In genomic region chr13:92529828-92530720, GRCm38 (mm10) we compare ENCODE assay signal across 8 mouse cellular contexts. TPM values are rescaled to one million over a fixed set of nuclear protein-coding genes. Genes with fewer than 3 reads are reported as not detected.
DNase-seq lines count a peak whose midpoint lies in the region; ATAC-seq lines count a peak whose summit lies in the region.

No protein-coding gene starts in this region.

- H3K4me2 ChIP-seq in kidney, embryonic 15.5 days, result peak overlapping the region; percentile 71
- H3K4me2 ChIP-seq in hindbrain, embryonic 11.5 days (replicated peaks; ENCODE audit: low read depth, low read length), result peak overlapping the region; percentile 72
- H3K4me2 ChIP-seq in midbrain, embryonic 11.5 days, result peak overlapping the region; percentile 58

- intact Hi-C loops in left cerebral cortex, postnatal 25 days (cut with DNase I), result loop anchor here (2.0 to 5.0 kb wide), 3 partner anchors 82 to 209 kb away; partner anchors contain the start of genes Msh3 and Serinc5

- DNase-seq in kidney, adult 11 months, result no peak
- peak; percentile 61 for DNase-seq in adipocyte (ENCODE audit: low spot score)
- no peak for DNase-seq in hindbrain, embryonic 11.5 days (ENCODE audit: low spot score)
- DNase-seq in midbrain, embryonic 11.5 days (ENCODE audit: low spot score, missing footprints), result no peak
- no peak for DNase-seq in cerebellum, postnatal 10 days
- DNase-seq in left cerebral cortex, postnatal 25 days (ENCODE audit: low spot score in 2 of 2), result no peak

- no peaks in the 10 kb centered on the region for H3K36me3 ChIP-seq in kidney, embryonic 15.5 days
- no peaks in the 10 kb centered on the region for H3K36me3 ChIP-seq in hindbrain, embryonic 11.5 days (ENCODE audit: control insufficient read depth, insufficient read depth, low read length)
- H3K36me3 ChIP-seq in midbrain, embryonic 11.5 days (ENCODE audit: control insufficient read depth, insufficient read depth, low read length), result no peaks in the 10 kb centered on the region

- peaks cover 7% of the 10 kb centered on the region for H3K4me1 ChIP-seq in kidney, embryonic 15.5 days
- H3K4me1 ChIP-seq in hindbrain, embryonic 11.5 days (replicated peaks; ENCODE audit: control insufficient read depth, insufficient read depth, low read length), result no peaks in the 10 kb centered on the region
- peaks cover 3% of the 10 kb centered on the region; the same call in 1 of the 2 replicates for H3K4me1 ChIP-seq in midbrain, embryonic 11.5 days (ENCODE audit: control insufficient read depth, insufficient read depth, low read length)

- H3K9ac ChIP-seq in kidney, embryonic 15.5 days, result peak overlapping the region; percentile 85
- H3K9ac ChIP-seq in hindbrain, embryonic 11.5 days (ENCODE audit: low read depth, low read length), result peak overlapping the region; percentile 74
- peak overlapping the region; percentile 76 for H3K9ac ChIP-seq in midbrain, embryonic 11.5 days (ENCODE audit: low read length)

- peak overlapping the region; percentile 81 for H3K4me3 ChIP-seq in kidney, embryonic 15.5 days (replicated peaks)
- H3K4me3 ChIP-seq in hindbrain, embryonic 11.5 days (ENCODE audit: low read depth, low read length), result peak overlapping the region; percentile 59
- peak overlapping the region; percentile 52 for H3K4me3 ChIP-seq in midbrain, embryonic 11.5 days (ENCODE audit: low read depth, low read length)

- peak overlapping the region; percentile 99 for H3K27ac ChIP-seq in kidney, embryonic 15.5 days
- peak overlapping the region; percentile 92 for H3K27ac ChIP-seq in hindbrain, embryonic 11.5 days (ENCODE audit: low read depth, low read length)
- peak overlapping the region; percentile 85 for H3K27ac ChIP-seq in midbrain, embryonic 11.5 days (ENCODE audit: low read depth, low read length)

- WGBS in kidney, embryonic 15.5 days, result 2% methylated on average over 37 of the region's 47 CpGs
- WGBS in hindbrain, embryonic 11.5 days, result 4% methylated on average over 40 of the region's 47 CpGs
- WGBS in midbrain, embryonic 11.5 days, result 4% methylated on average over 47 of the region's 47 CpGs

- H3K27me3 ChIP-seq in kidney, embryonic 15.5 days, result no peaks in the 10 kb centered on the region
- H3K27me3 ChIP-seq in hindbrain, embryonic 11.5 days (ENCODE audit: control insufficient read depth, insufficient read depth, low read length), result no peaks in the 10 kb centered on the region
- no peaks in the 10 kb centered on the region for H3K27me3 ChIP-seq in midbrain, embryonic 11.5 days (ENCODE audit: control insufficient read depth, insufficient read depth, low read length)

- ATAC-seq in kidney, embryonic 15.5 days (replicated peaks; ENCODE audit: low FRiP score), result peak; percentile 96
- ATAC-seq in hindbrain, embryonic 11.5 days (ENCODE audit: low FRiP score), result no peak; the same call in 1 of the 2 replicates
- no peak for ATAC-seq in midbrain, embryonic 11.5 days (ENCODE audit: low FRiP score)
- ATAC-seq in granulocyte monocyte progenitor cell, adult 5-6 weeks (replicated peaks; ENCODE audit: poor library complexity, severe bottlenecking), result no peak; the same call in 1 of the 2 replicates

- no peaks in the 10 kb centered on the region for H3K9me3 ChIP-seq in kidney, embryonic 15.5 days (replicated peaks)
- H3K9me3 ChIP-seq in hindbrain, embryonic 11.5 days (ENCODE audit: control insufficient read depth, low read length), result no peaks in the 10 kb centered on the region
- H3K9me3 ChIP-seq in midbrain, embryonic 11.5 days (ENCODE audit: control insufficient read depth, low read length), result no peaks in the 10 kb centered on the region

RNA-seq across cellular contexts. Expression of gene Zfyve16, which starts 0.6 kb away (rescaled TPM):
- 11.0 and 11.6 TPM in 2 replicates for polyA plus RNA-seq in kidney, embryonic 15.5 days (2015; fragmentation: Nextera tagmentation; extraction: Ambion mirVana)
- polyA plus RNA-seq in hindbrain, embryonic 11.5 days (2014; fragmentation: Nextera tagmentation; extraction: Ambion mirVana), result 10.6 and 15.5 TPM in 2 replicates
- 13.4 and 16.5 TPM in 2 replicates for polyA plus RNA-seq in midbrain, embryonic 11.5 days (2014; fragmentation: Nextera tagmentation; extraction: Ambion mirVana)
- total RNA-seq in left cerebral cortex, postnatal 25 days (2021), result 10 to 100 TPM; 17.0 to 18.6 TPM
- 2.7 and 7.9 TPM in 2 replicates for total RNA-seq in granulocyte monocyte progenitor cell, adult 5-6 weeks (2014; fragmentation: Nextera tagmentation)
- total RNA-seq in granulocyte monocyte progenitor cell, adult 5-6 weeks (2017), result 4.2 and 5.8 TPM in 2 replicates

RNA-seq across cellular contexts. Expression of gene Spz1, which starts 45.9 kb away (rescaled TPM):
- polyA plus RNA-seq in kidney, embryonic 15.5 days (2015; fragmentation: Nextera tagmentation; extraction: Ambion mirVana), result not detected in 2 replicates
- not detected in 2 replicates for polyA plus RNA-seq in hindbrain, embryonic 11.5 days (2014; fragmentation: Nextera tagmentation; extraction: Ambion mirVana)
- not detected in 2 replicates for polyA plus RNA-seq in midbrain, embryonic 11.5 days (2014; fragmentation: Nextera tagmentation; extraction: Ambion mirVana)
- total RNA-seq in left cerebral cortex, postnatal 25 days (2021), result not detected
- total RNA-seq in granulocyte monocyte progenitor cell, adult 5-6 weeks (2014; fragmentation: Nextera tagmentation), result not detected in 2 replicates
- total RNA-seq in granulocyte monocyte progenitor cell, adult 5-6 weeks (2017), result not detected in 2 replicates

RNA-seq across cellular contexts. Expression of gene Fam151b, which starts 46.3 kb away (rescaled TPM):
- 0.14 TPM in 1 of 2 replicates, not detected in the other for polyA plus RNA-seq in kidney, embryonic 15.5 days (2015; fragmentation: Nextera tagmentation; extraction: Ambion mirVana)
- polyA plus RNA-seq in hindbrain, embryonic 11.5 days (2014; fragmentation: Nextera tagmentation; extraction: Ambion mirVana), result 0.14 TPM in 1 of 2 replicates, not detected in the other
- polyA plus RNA-seq in midbrain, embryonic 11.5 days (2014; fragmentation: Nextera tagmentation; extraction: Ambion mirVana), result 0.18 TPM in 1 of 2 replicates, not detected in the other
- 10 to 100 TPM; 10.6 to 11.2 TPM for total RNA-seq in left cerebral cortex, postnatal 25 days (2021)
- 4.8 and 5.5 TPM in 2 replicates for total RNA-seq in granulocyte monocyte progenitor cell, adult 5-6 weeks (2014; fragmentation: Nextera tagmentation)
- total RNA-seq in granulocyte monocyte progenitor cell, adult 5-6 weeks (2017), result 6.0 and 8.2 TPM in 2 replicates
